Mouse (Mus musculus) hindbrain, embryonic 12.5 days (tissue): ENCODE data around the gene Mlc1. TPM values are rescaled to one million over a fixed set of nuclear protein-coding genes. Genes with fewer than 3 reads are reported as not detected.
A peak's percentile ranks its signal among the peaks of the same experiment; 100 is the strongest.

Experiments
- ATAC-seq: fragments of 200-750 bp; cut with Nextera tagmentation; 2 replicates; pipeline ENCODE4 v1.8.0; 2017; ENCODE audit warnings: moderate TSS enrichment; ENCODE audit not compliant: low FRiP score
- H3K27ac ChIP-seq: fragments of 300-500 bp; sonication (generic); 2 replicates; pipeline ENCODE4 v1.5.1; 2016; ENCODE audit warnings: mild to moderate bottlenecking
- H3K27me3 ChIP-seq: fragments of 300-500 bp; sonication (generic); 2 replicates; pipeline ENCODE4 v1.6.1; 2016; ENCODE audit warnings: mild to moderate bottlenecking
- H3K36me3 ChIP-seq: fragments of 300-500 bp; sonication (generic); 2 replicates; pipeline ENCODE4 v1.6.1; 2016; ENCODE audit warnings: mild to moderate bottlenecking
- H3K4me1 ChIP-seq: fragments of 300-500 bp; sonication (generic); 2 replicates; pipeline ENCODE4 v1.6.1; 2016
- H3K4me2 ChIP-seq: fragments of 300-500 bp; sonication (generic); replicated peaks from 2 replicates; pipeline ENCODE4 v1.6.1; 2016; ENCODE audit warnings: mild to moderate bottlenecking
- H3K4me3 ChIP-seq: fragments of 300-500 bp; sonication (generic); 2 replicates; pipeline ENCODE4 v1.5.1; 2016; ENCODE audit warnings: mild to moderate bottlenecking
- H3K9ac ChIP-seq: fragments of 300-500 bp; sonication (generic); 2 replicates; pipeline ENCODE4 v1.6.1; 2016; ENCODE audit warnings: mild to moderate bottlenecking, moderate library complexity
- H3K9me3 ChIP-seq: fragments of 300-500 bp; sonication (generic); replicated peaks from 2 replicates; pipeline ENCODE4 v1.6.1; 2016; ENCODE audit warnings: mild to moderate bottlenecking
- WGBS: fragments of 180-500 bp; shearing (Covaris S2); methylation state at CpG from one replicate; pipeline ENCODE4 v1.1.7; 2016; 5-methylcytosine and 5-hydroxymethylcytosine counted together
- polyA plus RNA-seq: library from polyadenylated mRNA; unstranded; fragments of >200 nt; fragmentation: Nextera tagmentation; extraction: Ambion mirVana; gene quantifications from 2 replicates; pipeline ENCODE4 v1.2.1, GENCODE M21; 2016

Mlc1 gene
- 4.7 and 6.2 TPM in 2 replicates for polyA plus RNA-seq

GRCm38 (mm10) chr15:88978281-88979137 is at the start of gene Mlc1:
Gene Mlc1, minus strand, starts transcription at chr15:88979007.
- H3K4me2 ChIP-seq, result no peak within 1 kb of the TSS; the same call in 1 of the 2 replicates
- peaks cover 12% of the 10 kb centered on the region for H3K4me1 ChIP-seq
- no peak within 1 kb of the TSS for H3K9ac ChIP-seq
- peaks cover 4% of the 10 kb centered on the region; the same call in 1 of the 2 replicates for H3K27me3 ChIP-seq
- H3K27ac ChIP-seq, result peak within 1 kb of the TSS; percentile 19
- H3K9me3 ChIP-seq, result no peaks in the 10 kb centered on the region
- H3K4me3 ChIP-seq, result no peak within 1 kb of the TSS
- ATAC-seq, result peak; percentile 89
- H3K36me3 ChIP-seq, result no peaks in the 10 kb centered on the region
- 28% methylated on average over 10 of the region's 10 CpGs for WGBS

- Histone ChIP-seq H3K27ac (no peak overlapping the region), H3K9me3 (no peaks in the 10 kb centered on the region), H3K4me2 (no peak overlapping the region), H3K4me3 (no peak overlapping the region), H3K36me3 (no peaks in the 10 kb centered on the region), H3K9ac (no peak overlapping the region), H3K27me3 (no peaks in the 10 kb centered on the region), H3K4me1 (no peaks in the 10 kb centered on the region)
- no peak for ATAC-seq
- WGBS, result 84% methylated on average over 7 of the region's 7 CpGs
Observed at GRCm38 (mm10) chr15:89020492-89020891, 41.7 kb upstream of the Mlc1 start.

DNA sequence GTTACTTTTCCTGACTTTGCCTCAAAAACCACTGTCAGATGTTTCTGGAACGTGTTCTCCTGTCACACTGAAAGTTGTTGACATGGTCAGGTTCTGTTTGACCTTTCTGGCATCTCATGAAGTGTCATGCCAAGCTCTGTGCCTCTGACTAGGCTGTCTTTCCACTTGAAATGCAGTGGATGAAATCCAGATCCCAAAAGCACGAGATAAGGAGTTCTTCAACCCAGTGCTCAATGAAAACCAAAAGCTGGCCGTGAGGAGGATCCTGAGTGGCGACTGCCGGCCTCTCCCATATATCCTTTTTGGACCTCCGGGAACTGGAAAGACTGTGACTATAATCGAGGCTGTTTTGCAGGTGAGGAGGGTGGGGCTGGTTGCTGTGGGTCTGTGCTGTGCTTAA is 41.3 kb upstream of the Mlc1 start:
- no peak overlapping the region for H3K4me2 ChIP-seq
- ATAC-seq, result no peak
- no peaks in the 10 kb centered on the region for H3K36me3 ChIP-seq
- no peak overlapping the region for H3K27ac ChIP-seq
- no peak overlapping the region for H3K4me3 ChIP-seq
- WGBS, result 87% methylated on average over 7 of the region's 7 CpGs
- no peaks in the 10 kb centered on the region for H3K27me3 ChIP-seq
- no peaks in the 10 kb centered on the region for H3K4me1 ChIP-seq
- H3K9ac ChIP-seq, result no peak overlapping the region
- H3K9me3 ChIP-seq, result no peaks in the 10 kb centered on the region

GRCm38 (mm10) chr15:89016722-89017121 is 37.9 kb upstream of the Mlc1 start:
- no peaks in the 10 kb centered on the region for H3K4me1 ChIP-seq
- no peak overlapping the region for H3K4me2 ChIP-seq
- no peaks in the 10 kb centered on the region for H3K9me3 ChIP-seq
- H3K4me3 ChIP-seq, result no peak overlapping the region
- no peak overlapping the region for H3K9ac ChIP-seq
- 87% methylated on average over 3 of the region's 3 CpGs for WGBS
- no peaks in the 10 kb centered on the region for H3K36me3 ChIP-seq
- H3K27me3 ChIP-seq, result no peaks in the 10 kb centered on the region
- H3K27ac ChIP-seq, result no peak overlapping the region
- no peak for ATAC-seq

- Histone ChIP-seq H3K27ac (no peak overlapping the region), H3K36me3 (no peaks in the 10 kb centered on the region), H3K27me3 (no peaks in the 10 kb centered on the region), H3K4me1 (no peaks in the 10 kb centered on the region), H3K9me3 (no peaks in the 10 kb centered on the region), H3K4me2 (no peak overlapping the region), H3K4me3 (no peak overlapping the region), H3K9ac (no peak overlapping the region)
- WGBS, result 80% methylated on average over 5 of the region's 5 CpGs
- no peak for ATAC-seq
Observed at GRCm38 (mm10) chr15:89007781-89008180, 29.0 kb upstream of the Mlc1 start.

GRCm38 (mm10) chr15:89007002-89007401 is 28.2 kb upstream of the Mlc1 start:
- Histone ChIP-seq H3K9ac (no peak overlapping the region), H3K36me3 (no peaks in the 10 kb centered on the region), H3K9me3 (no peaks in the 10 kb centered on the region), H3K4me2 (no peak overlapping the region), H3K4me3 (no peak overlapping the region), H3K27me3 (no peaks in the 10 kb centered on the region), H3K27ac (no peak overlapping the region), H3K4me1 (no peaks in the 10 kb centered on the region)
- ATAC-seq, result no peak
- 87% methylated on average over 7 of the region's 7 CpGs for WGBS

GRCm38 (mm10) chr15:89001245-89001644 is 22.4 kb upstream of the Mlc1 start:
- no peaks in the 10 kb centered on the region for H3K4me1 ChIP-seq
- ATAC-seq, result no peak
- no peaks in the 10 kb centered on the region for H3K27me3 ChIP-seq
- H3K9ac ChIP-seq, result no peak overlapping the region
- no peak overlapping the region for H3K27ac ChIP-seq
- no peak overlapping the region for H3K4me3 ChIP-seq
- 79% methylated on average over 3 of the region's 3 CpGs for WGBS
- no peak overlapping the region for H3K4me2 ChIP-seq
- no peaks in the 10 kb centered on the region for H3K36me3 ChIP-seq
- no peaks in the 10 kb centered on the region for H3K9me3 ChIP-seq

GRCm38 (mm10) chr15:89000367-89000766 is 21.6 kb upstream of the Mlc1 start:
- Histone ChIP-seq H3K4me3 (no peak overlapping the region), H3K27ac (no peak overlapping the region), H3K27me3 (no peaks in the 10 kb centered on the region), H3K36me3 (no peaks in the 10 kb centered on the region), H3K4me1 (no peaks in the 10 kb centered on the region), H3K9ac (no peak overlapping the region), H3K9me3 (no peaks in the 10 kb centered on the region), H3K4me2 (no peak overlapping the region)
- 55% methylated on average over 2 of the region's 2 CpGs for WGBS
- no peak for ATAC-seq

- H3K9me3 ChIP-seq, result no peaks in the 10 kb centered on the region
- 81% methylated on average over 2 of the region's 2 CpGs for WGBS
- H3K4me2 ChIP-seq, result no peak overlapping the region
- no peak overlapping the region for H3K4me3 ChIP-seq
- no peak overlapping the region for H3K9ac ChIP-seq
- no peak for ATAC-seq
- H3K27ac ChIP-seq, result no peak overlapping the region
- H3K4me1 ChIP-seq, result no peaks in the 10 kb centered on the region
- H3K36me3 ChIP-seq, result no peaks in the 10 kb centered on the region
- H3K27me3 ChIP-seq, result no peaks in the 10 kb centered on the region
Observed at GRCm38 (mm10) chr15:88999124-88999523, 20.3 kb upstream of the Mlc1 start.

GRCm38 (mm10) chr15:88998636-88999035 is 19.8 kb upstream of the Mlc1 start:
- 80% methylated on average over 8 of the region's 8 CpGs for WGBS
- H3K27me3 ChIP-seq, result no peaks in the 10 kb centered on the region
- no peak overlapping the region for H3K9ac ChIP-seq
- H3K4me3 ChIP-seq, result no peak overlapping the region
- H3K4me2 ChIP-seq, result no peak overlapping the region
- no peak for ATAC-seq
- no peak overlapping the region for H3K27ac ChIP-seq
- no peaks in the 10 kb centered on the region for H3K9me3 ChIP-seq
- no peaks in the 10 kb centered on the region for H3K4me1 ChIP-seq
- no peaks in the 10 kb centered on the region for H3K36me3 ChIP-seq

GRCm38 (mm10) chr15:88989236-88989635 is 10.4 kb upstream of the Mlc1 start:
- 72% methylated on average over 2 of the region's 2 CpGs for WGBS
- H3K9me3 ChIP-seq, result no peaks in the 10 kb centered on the region
- no peaks in the 10 kb centered on the region for H3K4me1 ChIP-seq
- H3K27ac ChIP-seq, result no peak overlapping the region
- no peak overlapping the region for H3K4me2 ChIP-seq
- no peaks in the 10 kb centered on the region for H3K36me3 ChIP-seq
- no peak for ATAC-seq
- H3K9ac ChIP-seq, result no peak overlapping the region
- H3K27me3 ChIP-seq, result no peaks in the 10 kb centered on the region
- H3K4me3 ChIP-seq, result no peak overlapping the region

DNA sequence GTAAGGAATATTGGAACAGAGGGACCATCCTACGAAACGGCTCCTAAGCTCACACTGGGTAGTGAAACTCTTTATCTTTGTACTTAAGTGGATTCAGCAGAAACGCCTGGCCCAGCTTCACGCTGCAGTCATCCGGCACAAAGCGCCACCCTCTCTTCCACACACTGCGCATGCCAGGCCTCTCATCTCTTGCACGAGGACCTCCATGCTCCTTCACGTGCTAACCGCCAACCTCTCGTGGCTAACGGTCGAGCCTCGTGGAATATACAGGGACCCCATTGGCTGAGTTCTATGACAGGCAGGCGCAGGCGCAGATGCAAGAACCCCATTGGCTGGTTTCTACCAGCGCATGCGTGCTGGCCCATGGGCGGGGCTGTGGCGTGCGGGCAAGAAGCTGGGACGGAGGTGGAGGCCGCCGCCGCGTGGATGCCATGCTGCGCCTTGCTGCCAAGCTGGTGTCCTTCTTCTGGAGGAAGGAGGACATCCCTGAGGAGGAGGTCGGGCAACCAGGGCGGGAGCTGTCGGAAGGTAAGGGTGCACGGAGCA is 3.8 kb upstream of the Mlc1 start, which contains the start of gene Mov10l1:
Gene Mov10l1, plus strand, starts transcription at position 376 of the 546 bp plus-strand sequence.
- H3K27ac ChIP-seq, result no peak within 1 kb of the TSS
- H3K4me2 ChIP-seq, result no peak within 1 kb of the TSS
- H3K4me1 ChIP-seq, result peaks cover 12% of the 10 kb centered on the region
- no peak within 1 kb of the TSS for H3K9ac ChIP-seq
- H3K36me3 ChIP-seq, result no peaks in the 10 kb centered on the region
- no peaks in the 10 kb centered on the region for H3K9me3 ChIP-seq
- no peak within 1 kb of the TSS for H3K4me3 ChIP-seq
- WGBS, result 93% methylated on average over 31 of the region's 31 CpGs
- no peak for ATAC-seq
- peaks cover 4% of the 10 kb centered on the region; the same call in 1 of the 2 replicates for H3K27me3 ChIP-seq

DNA sequence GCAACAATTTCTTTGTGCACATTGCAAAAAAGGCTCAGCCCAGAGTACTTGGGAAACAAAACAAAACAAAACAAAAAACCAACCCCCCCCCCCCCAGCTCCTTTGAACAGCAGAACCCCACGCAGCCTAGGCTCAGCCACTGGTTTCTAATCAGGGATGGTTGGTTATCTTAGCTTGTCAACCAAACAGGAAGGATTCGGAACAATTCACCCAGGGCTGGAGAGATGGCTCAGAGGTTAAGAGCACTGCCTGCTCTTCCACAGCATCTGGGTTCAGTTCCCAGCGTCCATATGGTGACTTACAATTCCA is 285 bp upstream of the Mlc1 start:
- no peak overlapping the region for H3K4me3 ChIP-seq
- H3K4me1 ChIP-seq, result peaks cover 12% of the 10 kb centered on the region
- no peak overlapping the region for H3K9ac ChIP-seq
- no peaks in the 10 kb centered on the region for H3K9me3 ChIP-seq
- no peaks in the 10 kb centered on the region for H3K36me3 ChIP-seq
- H3K4me2 ChIP-seq, result no peak overlapping the region
- 31% methylated on average over 3 of the region's 3 CpGs for WGBS
- H3K27me3 ChIP-seq, result peaks cover 4% of the 10 kb centered on the region; the same call in 1 of the 2 replicates
- ATAC-seq, result no peak
- H3K27ac ChIP-seq, result 0 out of 2 replicates have a peak overlapping the region, but pooled peaks have one; percentile 5
